Mouse (Mus musculus) MEL (cell line): ENCODE measurements around the gene Eral1. TPM values are rescaled to one million over a fixed set of nuclear protein-coding genes. Genes with fewer than 3 reads are reported as not detected.

Source experiments
- DNase-seq: peaks from one replicate; pipeline ENCODE4 v3.0.0; 2011; ENCODE audit warnings: low read depth, low spot score
- H3K27ac ChIP-seq: 2 replicates; pipeline ENCODE4 v1.5.1; 2012; ENCODE audit warnings: low read depth, mild to moderate bottlenecking, control low read depth, low read length, moderate library complexity; ENCODE audit not compliant: control insufficient read depth
- H3K27me3 ChIP-seq, 2 experiments: fragments of 150-350 bp in 1 of 2; sonication (generic) in 1 of 2; 2 replicates each; pipeline ENCODE4 v1.6.1; 2012; ENCODE audit warnings: low read length in 2 of 2, mild to moderate bottlenecking in 2 of 2, improper control_type of control experiment in 1 of 2, moderate library complexity in 1 of 2; ENCODE audit not compliant: insufficient read depth in 2 of 2, control insufficient read depth in 1 of 2
- H3K36me3 ChIP-seq, 2 experiments: 2 replicates each; pipeline ENCODE4 v1.6.1; 2012 to 2014; ENCODE audit warnings: low read length in 2 of 2, improper control_type of control experiment in 1 of 2, inconsistent platforms in 1 of 2, mild to moderate bottlenecking in 1 of 2; ENCODE audit not compliant: insufficient read depth in 2 of 2, control insufficient read depth in 1 of 2
- H3K4me1 ChIP-seq, 2 experiments: fragments of 150-350 bp in 1 of 2; sonication (generic) in 1 of 2; 2 replicates each; pipeline ENCODE4 v1.6.1; 2012; ENCODE audit warnings: low read length in 2 of 2, improper control_type of control experiment in 1 of 2, mild to moderate bottlenecking in 1 of 2; ENCODE audit not compliant: insufficient read depth in 2 of 2, control insufficient read depth in 1 of 2
- H3K4me3 ChIP-seq, 2 experiments: fragments of 150-350 bp in 1 of 2; sonication (generic) in 1 of 2; 2 replicates each; pipeline ENCODE4 v1.5.1; 2012; ENCODE audit warnings: low read depth in 2 of 2, low read length in 2 of 2, mild to moderate bottlenecking in 2 of 2, moderate library complexity in 2 of 2, control low read depth in 1 of 2, improper control_type of control experiment in 1 of 2; ENCODE audit not compliant: control insufficient read depth in 1 of 2, insufficient read depth in 1 of 2
- H3K79me2 ChIP-seq: 2 replicates; pipeline ENCODE4 v1.6.1; 2012; ENCODE audit warnings: mild to moderate bottlenecking, low read length, moderate library complexity; ENCODE audit not compliant: control insufficient read depth, poor library complexity, insufficient read depth
- H3K9ac ChIP-seq: 2 replicates; pipeline ENCODE4 v1.6.1; 2012; ENCODE audit warnings: low read depth, mild to moderate bottlenecking, control low read depth, low read length, moderate library complexity; ENCODE audit not compliant: control insufficient read depth, poor library complexity, severe bottlenecking
- H3K9me3 ChIP-seq: fragments of 150-350 bp; sonication (generic); replicated peaks from 2 replicates; pipeline ENCODE4 v1.6.1; 2012; ENCODE audit warnings: mild to moderate bottlenecking, low read length, improper control_type of control experiment, moderate library complexity; ENCODE audit not compliant: insufficient read depth
- ELF1 ChIP-seq: IDR thresholded peaks from 2 replicates; pipeline ENCODE4 v1.6.1; 2014; ENCODE audit warnings: low read depth, mild to moderate bottlenecking, inconsistent platforms, low read length, improper control_type of control experiment, moderate library complexity
- GATA1 ChIP-seq: IDR thresholded peaks from 2 replicates; pipeline ENCODE4 v1.6.1; 2011; ENCODE audit warnings: low read depth, low read length, improper control_type of control experiment
- MAFK ChIP-seq: IDR thresholded peaks from 2 replicates; pipeline ENCODE4 v1.6.1; 2011; ENCODE audit warnings: low read depth, mild to moderate bottlenecking, low read length, improper control_type of control experiment, borderline replicate concordance
- MEF2A ChIP-seq: IDR thresholded peaks from 2 replicates; pipeline ENCODE4 v1.6.1; 2014; ENCODE audit warnings: low read depth, mild to moderate bottlenecking, inconsistent platforms, low read length, improper control_type of control experiment; ENCODE audit not compliant: poor library complexity, insufficient replicate concordance, severe bottlenecking; ENCODE audit errors: extremely low read depth
- MYB ChIP-seq: IDR thresholded peaks from 2 replicates; pipeline ENCODE4 v1.6.1; 2011; ENCODE audit warnings: mild to moderate bottlenecking, low read depth, low read length, improper control_type of control experiment
- POLR2A ChIP-seq, 2 experiments: IDR thresholded peaks; 2 replicates each; pipeline ENCODE4 v1.6.1; 2011 to 2012; ENCODE audit warnings: low read length in 2 of 2, mild to moderate bottlenecking in 2 of 2, control low read depth in 1 of 2, improper control_type of control experiment in 1 of 2, low read depth in 1 of 2, moderate library complexity in 1 of 2; ENCODE audit not compliant: control insufficient read depth in 1 of 2, insufficient read depth in 1 of 2, poor library complexity in 1 of 2
- POLR2AphosphoS5 ChIP-seq: IDR thresholded peaks from 2 replicates; pipeline ENCODE4 v1.6.1; 2012; ENCODE audit warnings: low read depth, borderline replicate concordance, mild to moderate bottlenecking, inconsistent platforms, low read length, moderate library complexity, mixed read lengths
- USF2 ChIP-seq, 2 experiments: IDR thresholded peaks; 2 replicates each; pipeline ENCODE4 v1.6.1; 2011 to 2012; ENCODE audit warnings: improper control_type of control experiment in 2 of 2, low read length in 2 of 2, borderline replicate concordance in 1 of 2, inconsistent platforms in 1 of 2, low read depth in 1 of 2, mild to moderate bottlenecking in 1 of 2; ENCODE audit not compliant: insufficient read depth in 1 of 2
- ZC3H11A ChIP-seq: IDR thresholded peaks from 2 replicates; pipeline ENCODE4 v1.6.1; 2012; ENCODE audit warnings: low read depth, mild to moderate bottlenecking, inconsistent platforms, low read length, improper control_type of control experiment
- ZNF384 ChIP-seq: IDR thresholded peaks from 2 replicates; pipeline ENCODE4 v1.6.1; 2012; ENCODE audit warnings: low read depth, mild to moderate bottlenecking, inconsistent platforms, low read length, improper control_type of control experiment
- polyA plus RNA-seq, 2 experiments: library from polyadenylated mRNA; stranded (reverse) in 1 of 2; unstranded in 1 of 2; fragments of >175 nt in 1 of 2; fragments of >200 nt in 1 of 2; gene quantifications; 2 replicates each; pipeline versions ENCODE4 v1.2.1 to v1.2.4; 2012; ENCODE audit warnings: low replicate concordance in 2 of 2, low read depth in 1 of 2; ENCODE audit not compliant: insufficient read length in 2 of 2, insufficient read depth in 1 of 2, missing spikeins in 1 of 2
- total RNA-seq: library from RNA; depleted of rRNA; stranded (reverse); fragments of 300-350 nt; gene quantifications from 2 replicates; pipeline ENCODE4 v1.2.3, GENCODE M21; 2012

The Eral1 gene
- total and polyA plus RNA-seq, 3 experiments = 38.4 to 43.5 TPM; not detected in 1

GRCm38 (mm10) chr11:78083595-78083994 lies 3.4 kb upstream of the Eral1 start (continued):
- TF ChIP-seq USF2 (IDR thresholded peaks at IDR 0.05; ENCODE audit: borderline replicate concordance in 1 of 2, insufficient read depth in 1 of 2, low read depth in 1 of 2, low read length in 2 of 2) = no peak
- TF ChIP-seq MEF2A = no peak
- TF ChIP-seq ELF1 = no peak

GRCm38 (mm10) chr11:78074666-78075065 lies 5.5 kb downstream of the Eral1 start:
- no peak for TF ChIP-seq MAFK
- TF ChIP-seq POLR2A (IDR thresholded peaks at IDR 0.05; ENCODE audit: control insufficient read depth in 1 of 2, insufficient read depth in 1 of 2, low read depth in 1 of 2, low read length in 2 of 2, poor library complexity in 1 of 2) = no peak
- TF ChIP-seq ELF1 = no peak
- TF ChIP-seq MEF2A = no peak
- no peak for TF ChIP-seq POLR2AphosphoS5
- H3K36me3 ChIP-seq = peaks cover 15 to 49% of the 10 kb centered on the region in 2 experiments
- peaks cover 20 to 48% of the 10 kb centered on the region in 2 experiments for H3K4me1 ChIP-seq
- no peaks in the 10 kb centered on the region for H3K27me3 ChIP-seq
- no peak overlapping the region for H3K9ac ChIP-seq
- H3K9me3 ChIP-seq = no peaks in the 10 kb centered on the region
- no peak for DNase-seq
- H3K27ac ChIP-seq = no peak overlapping the region
- peaks cover 14% of the 10 kb centered on the region for H3K79me2 ChIP-seq
- H3K4me3 ChIP-seq = no peak overlapping the region

- peaks cover 15 to 49% of the 10 kb centered on the region in 2 experiments for H3K36me3 ChIP-seq
- peaks cover 11% of the 10 kb centered on the region for H3K79me2 ChIP-seq
- H3K4me1 ChIP-seq = peaks cover 20 to 50% of the 10 kb centered on the region in 2 experiments
- TF ChIP-seq GATA1 (no peak), POLR2A (IDR thresholded peaks at IDR 0.05; ENCODE audit: control insufficient read depth in 1 of 2, insufficient read depth in 1 of 2, low read depth in 1 of 2, low read length in 2 of 2, poor library complexity in 1 of 2) (no peak), POLR2AphosphoS5 (no peak), ZNF384 (no peak), ZC3H11A (no peak), MYB (no peak)
- TF ChIP-seq, all 39 proteins: peak for 0
- Histone ChIP-seq H3K9me3 (no peaks in the 10 kb centered on the region), H3K9ac (no peak overlapping the region), H3K27me3 (no peaks in the 10 kb centered on the region), H3K27ac (no peak overlapping the region), H3K4me3 (no peak overlapping the region)
- no peak for DNase-seq
Measured at GRCm38 (mm10) chr11:78074277-78074652, 5.9 kb downstream of the Eral1 start.
